Mouse (Mus musculus): ENCODE results near the gene Rnf114. TPM values are rescaled to one million over a fixed set of nuclear protein-coding genes. Genes with fewer than 3 reads are reported as not detected.

The Rnf114 gene
- 94.4 and 96.9 TPM in 2 replicates for polyA plus RNA-seq (2016; fragmentation: Nextera tagmentation; extraction: Ambion mirVana)

DNA sequence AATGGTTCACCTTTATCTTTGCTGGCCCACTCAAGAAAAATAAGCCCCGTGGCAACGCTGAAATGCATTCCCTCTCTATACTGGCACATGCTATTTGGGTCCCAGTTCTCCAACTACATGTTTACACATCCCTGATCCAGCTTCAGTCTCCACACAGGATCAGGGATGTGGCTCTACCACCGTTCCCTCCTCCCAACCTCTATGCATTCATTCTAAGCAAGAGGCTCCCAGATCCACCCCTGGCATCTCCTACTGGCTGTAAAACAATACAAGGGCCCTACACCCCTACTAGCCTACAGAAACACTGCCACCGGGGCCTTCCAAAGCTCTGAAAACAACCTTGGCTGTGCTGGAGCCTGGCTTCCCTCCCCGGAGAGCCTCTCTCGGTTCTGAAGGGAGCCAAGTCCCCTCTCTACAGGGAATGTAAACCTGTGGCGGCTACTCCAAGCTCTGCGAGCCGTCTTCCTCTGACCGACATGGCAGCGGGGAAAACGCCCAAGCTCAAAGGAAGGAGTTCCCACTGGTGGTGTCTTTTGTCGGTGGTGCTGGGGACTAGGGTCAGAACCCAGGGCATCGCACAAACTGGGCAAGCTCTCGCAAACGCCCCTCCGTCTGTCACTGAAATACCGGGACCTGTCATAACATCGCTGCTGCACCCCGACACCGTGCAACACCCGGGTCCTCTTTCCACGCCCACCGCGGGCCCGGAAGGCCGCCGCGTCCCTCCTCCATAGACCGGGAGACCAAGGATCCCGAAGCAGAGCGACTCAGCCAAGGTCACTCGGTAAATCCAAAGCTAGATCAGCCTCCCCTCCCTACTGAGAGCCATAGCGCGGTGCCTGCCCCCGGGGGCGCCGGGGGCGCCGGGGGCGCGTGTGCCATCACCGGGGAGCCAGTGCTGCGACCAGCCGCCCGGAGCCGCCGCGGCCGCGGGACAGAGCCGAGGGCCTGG, at the start of gene Rnf114:
Gene Rnf114, plus strand, starts transcription at position 889 of the 952 bp plus-strand sequence.
- peaks cover 18% of the 10 kb centered on the region for H3K4me1 ChIP-seq
- peaks cover 15% of the 10 kb centered on the region; the same call in 1 of the 2 replicates for H3K36me3 ChIP-seq
- peak within 1 kb of the TSS; percentile 96 for H3K27ac ChIP-seq
- H3K9ac ChIP-seq: peak within 1 kb of the TSS; percentile 94
- peak within 1 kb of the TSS; percentile 99 for H3K4me2 ChIP-seq (replicated peaks)
- no peaks in the 10 kb centered on the region for H3K9me3 ChIP-seq
- peak; percentile 36; the same call in 1 of the 2 replicates for ATAC-seq (ENCODE audit: insufficient number of reproducible peaks, insufficient read depth, low FRiP score, low TSS enrichment)
- H3K27me3 ChIP-seq: no peaks in the 10 kb centered on the region
- WGBS: 3% methylated on average over 52 of the region's 52 CpGs
- peak within 1 kb of the TSS; percentile 100 for H3K4me3 ChIP-seq

GRCm38 (mm10) chr2:167443411-167444193, 48.8 kb upstream of the Rnf114 start:
- Histone ChIP-seq H3K4me1 (peaks cover 6% of the 10 kb centered on the region; the same call in 1 of the 2 replicates), H3K4me3 (no peak overlapping the region), H3K4me2 (replicated peaks) (no peak overlapping the region), H3K36me3 (peaks cover 46% of the 10 kb centered on the region), H3K9ac (no peak overlapping the region), H3K27me3 (no peaks in the 10 kb centered on the region), H3K9me3 (no peaks in the 10 kb centered on the region), H3K27ac (no peak overlapping the region)
- 92% methylated on average over 4 of the region's 4 CpGs for WGBS
- ATAC-seq (ENCODE audit: insufficient number of reproducible peaks, insufficient read depth, low FRiP score, low TSS enrichment): no peak

- no peak for ATAC-seq (ENCODE audit: insufficient number of reproducible peaks, insufficient read depth, low FRiP score, low TSS enrichment)
- Histone ChIP-seq H3K36me3 (peaks cover 56% of the 10 kb centered on the region), H3K27me3 (no peaks in the 10 kb centered on the region), H3K4me2 (replicated peaks) (no peak overlapping the region), H3K9me3 (no peaks in the 10 kb centered on the region), H3K9ac (no peak overlapping the region), H3K4me3 (no peak overlapping the region), H3K27ac (peak overlapping the region; percentile 58), H3K4me1 (peaks cover 6% of the 10 kb centered on the region; the same call in 1 of the 2 replicates)
- 80% methylated on average over 20 of the region's 20 CpGs for WGBS
Observed at GRCm38 (mm10) chr2:167445911-167446780, 46.3 kb upstream of the Rnf114 start.

DNA sequence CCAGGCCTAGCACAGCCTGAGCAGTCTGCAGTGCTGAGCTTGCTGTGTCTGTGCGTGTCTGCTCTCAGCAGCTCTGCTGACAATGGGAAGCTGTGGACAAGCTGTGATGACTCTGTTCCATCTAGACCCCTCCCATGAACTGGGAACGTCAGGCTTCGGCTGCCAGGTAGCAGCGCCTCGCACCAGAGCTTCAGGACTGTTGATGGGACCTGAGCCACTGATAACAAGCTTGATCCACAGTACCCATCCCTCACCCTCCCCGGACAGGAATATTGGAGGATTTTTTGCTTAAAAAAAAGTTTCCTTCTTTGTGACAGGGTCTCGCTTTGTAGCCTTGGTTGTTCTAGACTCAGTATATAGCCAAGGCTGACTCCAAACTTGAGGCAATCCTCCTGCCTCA, 45.2 kb upstream of the Rnf114 start:
- 91% methylated on average over 7 of the region's 7 CpGs for WGBS
- Histone ChIP-seq H3K4me2 (replicated peaks) (no peak overlapping the region), H3K4me3 (no peak overlapping the region), H3K9ac (no peak overlapping the region), H3K4me1 (peaks cover 6% of the 10 kb centered on the region; the same call in 1 of the 2 replicates), H3K9me3 (no peaks in the 10 kb centered on the region), H3K36me3 (peaks cover 54% of the 10 kb centered on the region), H3K27ac (0 out of 2 replicates have a peak overlapping the region, but pooled peaks have one; percentile 59), H3K27me3 (no peaks in the 10 kb centered on the region)
- ATAC-seq (ENCODE audit: insufficient number of reproducible peaks, insufficient read depth, low FRiP score, low TSS enrichment): no peak

GRCm38 (mm10) chr2:167447629-167448028, 44.8 kb upstream of the Rnf114 start:
- 89% methylated on average over 8 of the region's 8 CpGs for WGBS
- Histone ChIP-seq H3K36me3 (peaks cover 53% of the 10 kb centered on the region), H3K27ac (no peak overlapping the region), H3K4me1 (peaks cover 6% of the 10 kb centered on the region; the same call in 1 of the 2 replicates), H3K4me3 (no peak overlapping the region), H3K9ac (no peak overlapping the region), H3K4me2 (replicated peaks) (no peak overlapping the region), H3K9me3 (no peaks in the 10 kb centered on the region), H3K27me3 (no peaks in the 10 kb centered on the region)
- no peak; the same call in 1 of the 2 replicates for ATAC-seq (ENCODE audit: insufficient number of reproducible peaks, insufficient read depth, low FRiP score, low TSS enrichment)

GRCm38 (mm10) chr2:167449331-167450275, 42.8 kb upstream of the Rnf114 start:
- 92% methylated on average over 21 of the region's 21 CpGs for WGBS
- ATAC-seq (ENCODE audit: insufficient number of reproducible peaks, insufficient read depth, low FRiP score, low TSS enrichment): no peak
- Histone ChIP-seq H3K4me2 (replicated peaks) (no peak overlapping the region), H3K36me3 (peaks cover 59% of the 10 kb centered on the region), H3K27ac (no peak overlapping the region), H3K4me3 (no peak overlapping the region), H3K4me1 (peaks cover 6% of the 10 kb centered on the region; the same call in 1 of the 2 replicates), H3K27me3 (no peaks in the 10 kb centered on the region), H3K9me3 (no peaks in the 10 kb centered on the region), H3K9ac (no peak overlapping the region)

DNA sequence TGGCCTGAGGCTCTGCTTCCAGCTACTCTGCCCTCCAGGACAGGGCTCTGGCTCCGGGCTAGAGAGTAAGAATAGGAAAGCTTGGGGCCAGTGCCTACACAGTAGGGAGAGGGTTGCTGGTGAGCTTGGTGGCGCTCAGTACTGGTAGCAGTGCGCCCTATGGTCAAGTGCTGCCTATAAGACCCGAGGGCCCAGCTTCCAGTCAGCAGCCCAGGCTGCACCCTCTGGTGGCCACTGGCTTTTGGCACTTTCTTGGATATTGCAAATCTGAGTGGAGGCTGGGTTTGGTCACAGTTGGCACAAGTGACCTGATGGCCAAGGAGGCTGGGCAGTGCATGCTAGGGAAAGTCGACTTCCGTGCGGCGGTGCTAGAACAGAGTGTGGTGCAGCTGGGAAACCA, 41.8 kb upstream of the Rnf114 start:
- Histone ChIP-seq H3K9ac (no peak overlapping the region), H3K27me3 (no peaks in the 10 kb centered on the region), H3K4me1 (peaks cover 6% of the 10 kb centered on the region; the same call in 1 of the 2 replicates), H3K27ac (no peak overlapping the region), H3K36me3 (peaks cover 62% of the 10 kb centered on the region), H3K4me3 (no peak overlapping the region), H3K9me3 (no peaks in the 10 kb centered on the region), H3K4me2 (replicated peaks) (no peak overlapping the region)
- WGBS: 90% methylated on average over 8 of the region's 8 CpGs
- ATAC-seq (ENCODE audit: insufficient number of reproducible peaks, insufficient read depth, low FRiP score, low TSS enrichment): no peak

- WGBS: 90% methylated on average over 3 of the region's 3 CpGs
- Histone ChIP-seq H3K9ac (no peak overlapping the region), H3K4me2 (replicated peaks) (no peak overlapping the region), H3K27ac (no peak overlapping the region), H3K4me3 (no peak overlapping the region), H3K36me3 (peaks cover 85% of the 10 kb centered on the region), H3K9me3 (no peaks in the 10 kb centered on the region), H3K4me1 (no peaks in the 10 kb centered on the region), H3K27me3 (no peaks in the 10 kb centered on the region)
- ATAC-seq (ENCODE audit: insufficient number of reproducible peaks, insufficient read depth, low FRiP score, low TSS enrichment): no peak
Observed at GRCm38 (mm10) chr2:167453814-167454213, 38.6 kb upstream of the Rnf114 start.

GRCm38 (mm10) chr2:167456361-167457020, 36.0 kb upstream of the Rnf114 start:
- H3K36me3 ChIP-seq: peaks cover 86% of the 10 kb centered on the region
- H3K4me1 ChIP-seq: no peaks in the 10 kb centered on the region
- no peaks in the 10 kb centered on the region for H3K9me3 ChIP-seq
- no peak overlapping the region for H3K9ac ChIP-seq
- no peak for ATAC-seq (ENCODE audit: insufficient number of reproducible peaks, insufficient read depth, low FRiP score, low TSS enrichment)
- no peak overlapping the region for H3K4me3 ChIP-seq
- H3K4me2 ChIP-seq (replicated peaks): no peak overlapping the region
- no peaks in the 10 kb centered on the region for H3K27me3 ChIP-seq
- WGBS: 90% methylated on average over 5 of the region's 5 CpGs
- H3K27ac ChIP-seq: no peak overlapping the region

- Histone ChIP-seq H3K9ac (no peak overlapping the region), H3K4me3 (no peak overlapping the region), H3K4me1 (no peaks in the 10 kb centered on the region), H3K4me2 (replicated peaks) (no peak overlapping the region), H3K27ac (no peak overlapping the region), H3K27me3 (no peaks in the 10 kb centered on the region), H3K9me3 (no peaks in the 10 kb centered on the region), H3K36me3 (peaks cover 86% of the 10 kb centered on the region)
- no peak for ATAC-seq (ENCODE audit: insufficient number of reproducible peaks, insufficient read depth, low FRiP score, low TSS enrichment)
- WGBS: 90% methylated on average over 9 of the region's 9 CpGs
Observed at GRCm38 (mm10) chr2:167457213-167457612, 35.2 kb upstream of the Rnf114 start.
